ENCODE assay signal across 12 mouse cellular contexts in genomic region chr5:147584648-147585047, GRCm38 (mm10).
DNase-seq lines count a peak whose midpoint lies in the region; ATAC-seq and TF ChIP-seq lines count a peak whose summit lies in the region.
"Had no signal": no experiment of that assay in that cellular context is flagged by ENCODE, and none has a peak within 500 bp of the region (broad histone marks: within the 10 kb centered on the region; RNA-seq: fewer than 3 reads in every experiment).

No protein-coding gene starts in this region.

- TF ChIP-seq CTCF in lung, adult 2 months (IDR thresholded peaks at IDR 0.05; ENCODE audit: insufficient read depth, low read length): no peak

- no peak for DNase-seq in embryonic facial prominence, embryonic 14.5 days (ENCODE audit: low spot score)
- no peak for DNase-seq in embryonic facial prominence, embryonic 10.5 days (ENCODE audit: low spot score)
- peak; percentile 31 to 45 for DNase-seq in kidney, adult 8-10 months
- peak; percentile 18 for DNase-seq in lung, adult 2 months
- no peak for DNase-seq in embryo, embryonic 10 days (ENCODE audit: low spot score)
- no peak for DNase-seq in frontal cortex, postnatal 14 days (ENCODE audit: low spot score in 2 of 2)
- no peak for DNase-seq in T-cell, adult 2 months (ENCODE audit: low spot score)

- H3K9me3 ChIP-seq in embryonic facial prominence, embryonic 14.5 days (ENCODE audit: control insufficient read depth, low read length): no peaks in the 10 kb centered on the region
- H3K9me3 ChIP-seq in embryonic facial prominence, embryonic 10.5 days: no peaks in the 10 kb centered on the region
- H3K9me3 ChIP-seq: forebrain, embryonic 12.5 days; liver, embryonic 13.5 days had no signal

- no peak overlapping the region for H3K4me3 ChIP-seq in embryonic facial prominence, embryonic 14.5 days (ENCODE audit: low read depth, low read length)
- no peak overlapping the region for H3K4me3 ChIP-seq in embryonic facial prominence, embryonic 10.5 days
- H3K4me3 ChIP-seq in brown adipose tissue, adult 24 weeks (ENCODE audit: insufficient read depth, low read depth, low read length): no peak overlapping the region
- no peak overlapping the region for H3K4me3 ChIP-seq in lung, adult 2 months (replicated peaks; ENCODE audit: extremely low read depth, low read depth, low read length)
- H3K4me3 ChIP-seq: forebrain, embryonic 12.5 days; liver, embryonic 13.5 days; myocyte had no signal

- TF ChIP-seq POLR2A in lung, adult 2 months (IDR thresholded peaks at IDR 0.05; ENCODE audit: borderline replicate concordance, extremely low read depth, low read depth, low read length): no peak

- H3K4me2 ChIP-seq in embryonic facial prominence, embryonic 14.5 days (ENCODE audit: low read depth, low read length): no peak overlapping the region
- H3K4me2 ChIP-seq: forebrain, embryonic 12.5 days; liver, embryonic 13.5 days had no signal

- H3K27me3 ChIP-seq in embryonic facial prominence, embryonic 14.5 days (replicated peaks; ENCODE audit: control insufficient read depth, insufficient read depth, low read length): no peaks in the 10 kb centered on the region
- H3K27me3 ChIP-seq in embryonic facial prominence, embryonic 10.5 days (replicated peaks; ENCODE audit: low read depth, poor library complexity, severe bottlenecking): no peaks in the 10 kb centered on the region
- H3K27me3 ChIP-seq: forebrain, embryonic 12.5 days; liver, embryonic 13.5 days had no signal

- H3K27ac ChIP-seq in embryonic facial prominence, embryonic 14.5 days (replicated peaks; ENCODE audit: low read depth, low read length): 0 out of 2 replicates have a peak overlapping the region, but pooled peaks have one; percentile 15
- no peak overlapping the region for H3K27ac ChIP-seq in embryonic facial prominence, embryonic 10.5 days (replicated peaks)
- H3K27ac ChIP-seq in brown adipose tissue, adult 24 weeks (replicated peaks; ENCODE audit: low read depth, low read length): peak overlapping the region; percentile 93
- H3K27ac ChIP-seq: forebrain, embryonic 12.5 days; hindbrain, postnatal 0 days; liver, embryonic 13.5 days had no signal

- H3K36me3 ChIP-seq in embryonic facial prominence, embryonic 14.5 days (ENCODE audit: control insufficient read depth, insufficient read depth, low read length): no peaks in the 10 kb centered on the region
- H3K36me3 ChIP-seq in embryonic facial prominence, embryonic 10.5 days (replicated peaks): no peaks in the 10 kb centered on the region
- H3K36me3 ChIP-seq: forebrain, embryonic 12.5 days; liver, embryonic 13.5 days had no signal

- no peak for ATAC-seq in embryonic facial prominence, embryonic 14.5 days (ENCODE audit: low read depth)

- 59% methylated on average over 9 of the region's 9 CpGs for WGBS in embryonic facial prominence, embryonic 14.5 days
- WGBS in embryonic facial prominence, embryonic 10.5 days: 73% methylated on average over 9 of the region's 9 CpGs
- 37% methylated on average over 9 of the region's 9 CpGs for WGBS in lung, adult 2 months

- H3K4me1 ChIP-seq in embryonic facial prominence, embryonic 14.5 days (ENCODE audit: control insufficient read depth, insufficient read depth, low read length): no peaks in the 10 kb centered on the region
- peaks cover 4% of the 10 kb centered on the region; the same call in 1 of the 2 replicates for H3K4me1 ChIP-seq in embryonic facial prominence, embryonic 10.5 days
- H3K4me1 ChIP-seq in brown adipose tissue, adult 24 weeks (ENCODE audit: control insufficient read depth, insufficient read depth, insufficient read length, low read length): peaks cover 14% of the 10 kb centered on the region
- peaks cover 15% of the 10 kb centered on the region for H3K4me1 ChIP-seq in lung, adult 2 months (ENCODE audit: control insufficient read depth, insufficient read depth, low read length)
- H3K4me1 ChIP-seq: forebrain, embryonic 12.5 days; liver, embryonic 13.5 days had no signal

- H3K9ac ChIP-seq in embryonic facial prominence, embryonic 14.5 days (ENCODE audit: low read depth, low read length): no peak overlapping the region
- H3K9ac ChIP-seq: forebrain, embryonic 12.5 days; liver, embryonic 13.5 days had no signal

Comparison
In these comparisons a context has a peak if more than half of its experiments do, and no peak if none do; other contexts are left out.
1. DNase-seq: peak in kidney, adult 8-10 months (2 of 2) and lung, adult 2 months (single experiment); none in embryonic facial prominence, embryonic 14.5 days (single experiment), embryonic facial prominence, embryonic 10.5 days (single experiment), embryo, embryonic 10 days (single experiment), frontal cortex, postnatal 14 days (0 of 2) and T-cell, adult 2 months (single experiment).